Mouse (Mus musculus) liver, adult 2 months (tissue): ENCODE results near the gene Tshz2. TPM values are rescaled to one million over a fixed set of nuclear protein-coding genes. Genes with fewer than 3 reads are reported as not detected.

ENCODE experiments used
- DNase-seq: peaks from one replicate; pipeline ENCODE4 v3.0.0-alpha.2; 2011; ENCODE audit warnings: low read depth, low spot score; ENCODE audit errors: extremely low read depth
- H3K27ac ChIP-seq: fragments of 200-500 bp; replicated peaks from 2 replicates; pipeline ENCODE4 v1.5.1; 2012; ENCODE audit warnings: low read depth, mild to moderate bottlenecking, control low read depth, inconsistent platforms, low read length; ENCODE audit not compliant: insufficient read depth
- H3K27me3 ChIP-seq: fragments of 200-500 bp; 2 replicates; pipeline ENCODE4 v1.6.1; 2012; ENCODE audit warnings: mild to moderate bottlenecking, moderate library complexity, low read length, inconsistent platforms; ENCODE audit not compliant: control insufficient read depth, insufficient read depth
- H3K36me3 ChIP-seq: fragments of 200-500 bp; 2 replicates; pipeline ENCODE4 v1.6.1; 2012; ENCODE audit warnings: low read length, inconsistent platforms; ENCODE audit not compliant: control insufficient read depth, insufficient read depth
- H3K4me1 ChIP-seq: fragments of 200-500 bp; 2 replicates; pipeline ENCODE4 v1.6.1; 2011; ENCODE audit warnings: low read length; ENCODE audit not compliant: control insufficient read depth, insufficient read depth
- H3K4me3 ChIP-seq: fragments of 200-500 bp; 2 replicates; pipeline ENCODE4 v1.5.1; 2011; ENCODE audit warnings: low read depth, mild to moderate bottlenecking, control low read depth, low read length, moderate library complexity; ENCODE audit not compliant: insufficient read depth
- H3K79me2 ChIP-seq: fragments of 200-500 bp; 2 replicates; pipeline ENCODE4 v1.6.1; 2012; ENCODE audit warnings: inconsistent platforms, mild to moderate bottlenecking, low read length, moderate library complexity; ENCODE audit not compliant: control insufficient read depth, insufficient read depth
- H3K9ac ChIP-seq: fragments of 200-500 bp; 2 replicates; pipeline ENCODE4 v1.6.1; 2012; ENCODE audit warnings: low read depth, mild to moderate bottlenecking, control low read depth, inconsistent platforms, low read length
- CTCF ChIP-seq: fragments of 200-500 bp; IDR thresholded peaks from 2 replicates; pipeline ENCODE4 v1.5.1; 2011; ENCODE audit warnings: low read depth, low read length, control low read depth
- POLR2A ChIP-seq: fragments of 200-500 bp; IDR thresholded peaks from 2 replicates; pipeline ENCODE4 v1.6.1; 2011; ENCODE audit warnings: low read length, control low read depth; ENCODE audit not compliant: insufficient read depth; ENCODE audit errors: extremely low read depth
- WGBS: fragments of 180-500 bp; shearing (Covaris S2); methylation state at CpG from one replicate; pipeline ENCODE4 v1.1.7; 2018; 5-methylcytosine and 5-hydroxymethylcytosine counted together
- polyA plus RNA-seq: library from polyadenylated mRNA; depleted of rRNA; stranded (reverse); fragments of >200 nt; gene quantifications from 2 replicates; pipeline ENCODE4 v1.2.3, GENCODE M21; 2012
- total RNA-seq: library from RNA; depleted of rRNA; stranded (reverse); fragments of >200 nt; gene quantifications from 2 replicates; pipeline ENCODE4 v1.2.3, GENCODE M21; 2014

Gene Tshz2
- total and polyA plus RNA-seq, 2 experiments: 3.3 to 4.1 TPM

- WGBS: 98% methylated on average over 3 of the region's 3 CpGs
- TF ChIP-seq CTCF (no peak), POLR2A (no peak)
- no peaks in the 10 kb centered on the region for H3K27me3 ChIP-seq
- H3K36me3 ChIP-seq: no peaks in the 10 kb centered on the region
- no peaks in the 10 kb centered on the region for H3K79me2 ChIP-seq
- no peaks in the 10 kb centered on the region for H3K4me1 ChIP-seq
- no peak overlapping the region for H3K9ac ChIP-seq
- no peak overlapping the region for H3K4me3 ChIP-seq
- no peak overlapping the region for H3K27ac ChIP-seq
- no peak for DNase-seq
Observed at GRCm38 (mm10) chr2:169919111-169919695, 286.4 kb downstream of the Tshz2 start.

GRCm38 (mm10) chr2:169924177-169924810 lies 291.5 kb downstream of the Tshz2 start:
- WGBS: 82% methylated on average over 8 of the region's 8 CpGs
- no peak for DNase-seq
- H3K9ac ChIP-seq: no peak overlapping the region
- TF ChIP-seq POLR2A: no peak
- TF ChIP-seq CTCF: no peak
- H3K27ac ChIP-seq: no peak overlapping the region
- peaks cover 16% of the 10 kb centered on the region for H3K4me1 ChIP-seq
- H3K79me2 ChIP-seq: no peaks in the 10 kb centered on the region
- no peaks in the 10 kb centered on the region for H3K36me3 ChIP-seq
- no peaks in the 10 kb centered on the region for H3K27me3 ChIP-seq
- H3K4me3 ChIP-seq: no peak overlapping the region

GRCm38 (mm10) chr2:169925466-169925865 lies 292.7 kb downstream of the Tshz2 start:
- no peak overlapping the region for H3K9ac ChIP-seq
- no peak overlapping the region for H3K4me3 ChIP-seq
- H3K79me2 ChIP-seq: no peaks in the 10 kb centered on the region
- no peak overlapping the region for H3K27ac ChIP-seq
- H3K27me3 ChIP-seq: no peaks in the 10 kb centered on the region
- no peaks in the 10 kb centered on the region for H3K36me3 ChIP-seq
- TF ChIP-seq POLR2A: no peak
- TF ChIP-seq CTCF: no peak
- no peak for DNase-seq
- 77% methylated on average over 5 of the region's 5 CpGs for WGBS
- H3K4me1 ChIP-seq: peaks cover 20% of the 10 kb centered on the region

- H3K27ac ChIP-seq: no peak overlapping the region
- peak; percentile 94 for DNase-seq
- no peak overlapping the region for H3K4me3 ChIP-seq
- TF ChIP-seq CTCF (no peak), POLR2A (no peak)
- peaks cover 20% of the 10 kb centered on the region for H3K4me1 ChIP-seq
- no peaks in the 10 kb centered on the region for H3K36me3 ChIP-seq
- H3K9ac ChIP-seq: no peak overlapping the region
- no peaks in the 10 kb centered on the region for H3K27me3 ChIP-seq
- 37% methylated on average over 11 of the region's 11 CpGs for WGBS
- no peaks in the 10 kb centered on the region for H3K79me2 ChIP-seq
Observed at GRCm38 (mm10) chr2:169926016-169926415, 293.2 kb downstream of the Tshz2 start.

GRCm38 (mm10) chr2:169927401-169927800 lies 294.6 kb downstream of the Tshz2 start:
- Histone ChIP-seq H3K27me3 (no peaks in the 10 kb centered on the region), H3K79me2 (no peaks in the 10 kb centered on the region), H3K36me3 (no peaks in the 10 kb centered on the region), H3K27ac (no peak overlapping the region), H3K4me1 (peaks cover 20% of the 10 kb centered on the region), H3K9ac (no peak overlapping the region), H3K4me3 (no peak overlapping the region)
- TF ChIP-seq POLR2A (no peak), CTCF (no peak)
- WGBS: 93% methylated on average over 2 of the region's 2 CpGs
- no peak for DNase-seq

GRCm38 (mm10) chr2:169928447-169929120 lies 295.8 kb downstream of the Tshz2 start:
- no peak for TF ChIP-seq CTCF
- no peak for TF ChIP-seq POLR2A
- peaks cover 20% of the 10 kb centered on the region for H3K4me1 ChIP-seq
- DNase-seq: peak; percentile 91
- no peak overlapping the region for H3K9ac ChIP-seq
- no peak overlapping the region for H3K27ac ChIP-seq
- H3K36me3 ChIP-seq: no peaks in the 10 kb centered on the region
- 19% methylated on average over 14 of the region's 14 CpGs for WGBS
- no peaks in the 10 kb centered on the region for H3K27me3 ChIP-seq
- H3K4me3 ChIP-seq: no peak overlapping the region
- H3K79me2 ChIP-seq: no peaks in the 10 kb centered on the region
